Mouse (Mus musculus) intestine, embryonic 14.5 days (tissue): ENCODE data around the gene Zbtb20. TPM values are rescaled to one million over a fixed set of nuclear protein-coding genes. Genes with fewer than 3 reads are reported as not detected.

ENCODE experiments used
- ATAC-seq: fragments of 200-750 bp; cut with Nextera tagmentation; replicated peaks from 2 replicates; pipeline ENCODE4 v1.8.0; 2017; ENCODE audit warnings: low read depth, moderate number of reproducible peaks, moderate TSS enrichment, moderate library complexity; ENCODE audit not compliant: low FRiP score, low TSS enrichment
- DNase-seq: peaks from one replicate; pipeline ENCODE4 v3.0.0-alpha.2; 2018; ENCODE audit warnings: low spot score
- H3K27ac ChIP-seq: fragments of 300-500 bp; sonication (generic); 2 replicates; pipeline ENCODE4 v1.5.1; 2014; ENCODE audit warnings: low read depth, mild to moderate bottlenecking, control low read depth
- H3K27me3 ChIP-seq: fragments of 300-500 bp; sonication (generic); replicated peaks from 2 replicates; pipeline ENCODE4 v1.6.1; 2014; ENCODE audit warnings: low read length, control low read depth; ENCODE audit not compliant: control insufficient read depth, insufficient read depth
- H3K36me3 ChIP-seq: fragments of 300-500 bp; sonication (generic); 2 replicates; pipeline ENCODE4 v1.6.1; 2014; ENCODE audit warnings: low read length, control low read depth; ENCODE audit not compliant: control insufficient read depth, insufficient read depth
- H3K4me1 ChIP-seq: fragments of 300-500 bp; sonication (generic); replicated peaks from 2 replicates; pipeline ENCODE4 v1.6.1; 2014; ENCODE audit warnings: low read length, control low read depth, mixed read lengths; ENCODE audit not compliant: control insufficient read depth, insufficient read depth
- H3K4me2 ChIP-seq: fragments of 300-500 bp; sonication (generic); 2 replicates; pipeline ENCODE4 v1.6.1; 2014; ENCODE audit warnings: low read length
- H3K4me3 ChIP-seq: fragments of 300-500 bp; sonication (generic); 2 replicates; pipeline ENCODE4 v1.5.1; 2014; ENCODE audit warnings: low read depth, low read length, control low read depth, mixed read lengths
- H3K9ac ChIP-seq: fragments of 300-500 bp; sonication (generic); 2 replicates; pipeline ENCODE4 v1.6.1; 2014; ENCODE audit warnings: mild to moderate bottlenecking, low read length
- H3K9me3 ChIP-seq: fragments of 300-500 bp; sonication (generic); 2 replicates; pipeline ENCODE4 v1.6.1; 2016; ENCODE audit warnings: low read length, control low read depth; ENCODE audit not compliant: control insufficient read depth
- WGBS: fragments of 180-500 bp; shearing (Covaris S2); extraction: QIAGEN DNeasy Blood & Tissue Kit; methylation state at CpG from one replicate; pipeline ENCODE4 v1.1.7; 2014; 5-methylcytosine and 5-hydroxymethylcytosine counted together
- polyA plus RNA-seq: library from polyadenylated mRNA; unstranded; fragments of >200 nt; fragmentation: Nextera tagmentation; extraction: Ambion mirVana; gene quantifications from 2 replicates; pipeline ENCODE4 v1.2.1, GENCODE M21; 2014

The Zbtb20 gene
- polyA plus RNA-seq, 1 experiment from 2014 or later = 27.3 TPM

DNA sequence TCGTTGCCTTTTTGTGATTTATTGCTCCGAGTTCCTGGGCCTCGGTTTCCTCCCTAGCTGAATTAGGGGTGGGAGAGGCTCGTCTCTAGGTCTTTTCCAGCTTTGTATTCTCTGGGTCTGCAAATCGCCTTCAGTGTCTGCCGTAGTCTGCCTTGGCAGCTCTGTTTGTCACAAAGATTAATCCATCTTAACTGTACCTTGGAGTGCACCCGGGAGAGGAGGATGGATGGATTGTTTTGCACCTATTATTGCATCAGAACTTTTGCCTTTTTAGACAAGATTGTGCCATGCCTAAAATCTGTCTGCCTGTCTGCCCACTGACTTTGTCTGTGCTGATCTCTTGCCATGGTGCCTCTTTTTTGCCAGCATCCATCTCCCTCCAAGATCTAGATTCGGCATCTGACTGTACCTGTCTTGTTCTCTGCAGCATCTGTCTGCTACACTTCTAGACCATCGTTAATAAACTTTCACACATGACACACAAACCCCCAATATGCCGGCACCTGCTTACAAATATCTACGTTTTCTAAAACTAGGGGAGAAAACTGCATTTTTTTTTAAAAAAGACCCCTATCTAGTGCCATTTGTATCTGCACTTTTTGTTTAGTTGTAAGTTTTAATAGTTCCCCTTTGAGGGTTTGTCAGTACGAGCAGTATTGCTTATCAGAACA is 626.8 kb downstream of the Zbtb20 start:
- H3K4me1 ChIP-seq = peaks cover 9% of the 10 kb centered on the region
- H3K4me3 ChIP-seq = peak overlapping the region; percentile 38; the same call in 1 of the 2 replicates
- no peak overlapping the region for H3K27ac ChIP-seq
- 38% methylated on average over 12 of the region's 12 CpGs for WGBS
- no peaks in the 10 kb centered on the region for H3K36me3 ChIP-seq
- H3K4me2 ChIP-seq = peak overlapping the region; percentile 74
- H3K9ac ChIP-seq = no peak overlapping the region; the same call in 1 of the 2 replicates
- ATAC-seq (no peak), DNase-seq (no peak)
- H3K9me3 ChIP-seq = no peaks in the 10 kb centered on the region
- H3K27me3 ChIP-seq = no peaks in the 10 kb centered on the region

- peak overlapping the region; percentile 38 for H3K4me3 ChIP-seq
- ATAC-seq = no peak
- H3K4me1 ChIP-seq = peaks cover 9% of the 10 kb centered on the region
- H3K9ac ChIP-seq = peak overlapping the region; percentile 34
- WGBS = 8% methylated on average over 13 of the region's 13 CpGs
- H3K36me3 ChIP-seq = no peaks in the 10 kb centered on the region
- no peak for DNase-seq
- H3K27ac ChIP-seq = peak overlapping the region; percentile 27; the same call in 1 of the 2 replicates
- no peaks in the 10 kb centered on the region for H3K27me3 ChIP-seq
- H3K9me3 ChIP-seq = no peaks in the 10 kb centered on the region
- peak overlapping the region; percentile 74 for H3K4me2 ChIP-seq
These were observed 627.4 kb downstream of the Zbtb20 start for GRCm38 (mm10) chr16:43503010-43503635.

DNA sequence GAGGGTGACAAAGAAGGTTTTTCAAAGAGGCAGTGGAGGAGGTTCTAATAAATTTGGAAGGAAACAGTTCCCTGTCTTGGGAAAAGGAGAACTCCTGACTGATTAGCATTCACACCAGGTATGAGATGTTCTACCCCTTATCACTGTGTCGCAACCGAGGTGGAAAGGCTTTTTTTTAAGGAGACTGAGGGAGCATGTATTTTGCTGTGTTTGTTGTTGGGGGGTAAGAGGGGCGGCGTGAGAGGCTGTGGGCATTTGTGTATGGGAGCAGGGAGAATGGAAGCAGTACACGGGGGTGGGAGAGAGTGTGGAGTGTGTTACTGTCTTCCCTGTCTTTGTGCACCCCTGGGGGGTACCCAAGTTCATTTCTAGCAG is 627.9 kb downstream of the Zbtb20 start:
- under 1% methylated on average over 5 of the region's 5 CpGs for WGBS
- Histone ChIP-seq H3K9ac (peak overlapping the region; percentile 34), H3K27me3 (no peaks in the 10 kb centered on the region), H3K9me3 (no peaks in the 10 kb centered on the region), H3K4me3 (peak overlapping the region; percentile 38), H3K4me1 (peaks cover 9% of the 10 kb centered on the region), H3K36me3 (no peaks in the 10 kb centered on the region), H3K27ac (peak overlapping the region; percentile 27; the same call in 1 of the 2 replicates), H3K4me2 (peak overlapping the region; percentile 74)
- ATAC-seq (no peak), DNase-seq (no peak)

- no peaks in the 10 kb centered on the region for H3K9me3 ChIP-seq
- no peaks in the 10 kb centered on the region for H3K27me3 ChIP-seq
- no peak overlapping the region; the same call in 1 of the 2 replicates for H3K9ac ChIP-seq
- no peaks in the 10 kb centered on the region for H3K36me3 ChIP-seq
- DNase-seq (no peak), ATAC-seq (peak; percentile 64; the same call in 1 of the 2 replicates)
- no peak overlapping the region for H3K27ac ChIP-seq
- WGBS = 3% methylated on average over 3 of the region's 3 CpGs
- H3K4me1 ChIP-seq = peaks cover 9% of the 10 kb centered on the region
- peak overlapping the region; percentile 38 for H3K4me3 ChIP-seq
- H3K4me2 ChIP-seq = peak overlapping the region; percentile 74
These were observed 628.5 kb downstream of the Zbtb20 start for GRCm38 (mm10) chr16:43504151-43504550.

DNA sequence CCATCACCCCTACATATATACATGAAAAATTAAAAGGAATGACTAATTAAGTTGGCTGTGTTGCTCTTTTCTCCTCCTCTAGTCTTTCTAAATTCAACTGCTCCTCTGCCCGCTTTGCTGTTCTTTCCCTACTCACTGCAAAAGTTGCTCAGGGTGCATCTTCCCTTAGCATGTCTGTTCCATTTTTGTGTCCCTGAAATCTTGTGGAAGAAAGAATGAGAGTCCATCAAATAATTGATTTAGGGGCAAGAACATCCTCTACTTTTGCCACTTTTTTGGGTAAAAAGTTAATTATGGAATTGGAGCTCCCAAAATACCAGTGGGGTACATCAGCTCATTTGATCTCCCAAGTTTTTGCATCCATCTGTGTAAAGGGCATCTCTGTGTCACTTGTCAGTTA is 628.9 kb downstream of the Zbtb20 start:
- WGBS = 70% methylated on average over 1 of the region's 1 CpGs
- H3K4me2 ChIP-seq = peak overlapping the region; percentile 74; the same call in 1 of the 2 replicates
- H3K27ac ChIP-seq = no peak overlapping the region
- H3K9me3 ChIP-seq = no peaks in the 10 kb centered on the region
- H3K4me3 ChIP-seq = no peak overlapping the region
- H3K36me3 ChIP-seq = no peaks in the 10 kb centered on the region
- H3K9ac ChIP-seq = no peak overlapping the region
- peaks cover 9% of the 10 kb centered on the region for H3K4me1 ChIP-seq
- no peaks in the 10 kb centered on the region for H3K27me3 ChIP-seq
- DNase-seq (no peak), ATAC-seq (no peak)

GRCm38 (mm10) chr16:43505314-43505950 is 629.8 kb downstream of the Zbtb20 start:
- no peak overlapping the region for H3K4me2 ChIP-seq
- no peaks in the 10 kb centered on the region for H3K9me3 ChIP-seq
- H3K9ac ChIP-seq = 0 out of 2 replicates have a peak overlapping the region, but pooled peaks have one; percentile 25
- ATAC-seq = no peak
- no peak for DNase-seq
- no peaks in the 10 kb centered on the region for H3K27me3 ChIP-seq
- WGBS = 59% methylated on average over 9 of the region's 9 CpGs
- peaks cover 9% of the 10 kb centered on the region for H3K4me1 ChIP-seq
- no peaks in the 10 kb centered on the region for H3K36me3 ChIP-seq
- no peak overlapping the region for H3K4me3 ChIP-seq
- H3K27ac ChIP-seq = no peak overlapping the region

DNA sequence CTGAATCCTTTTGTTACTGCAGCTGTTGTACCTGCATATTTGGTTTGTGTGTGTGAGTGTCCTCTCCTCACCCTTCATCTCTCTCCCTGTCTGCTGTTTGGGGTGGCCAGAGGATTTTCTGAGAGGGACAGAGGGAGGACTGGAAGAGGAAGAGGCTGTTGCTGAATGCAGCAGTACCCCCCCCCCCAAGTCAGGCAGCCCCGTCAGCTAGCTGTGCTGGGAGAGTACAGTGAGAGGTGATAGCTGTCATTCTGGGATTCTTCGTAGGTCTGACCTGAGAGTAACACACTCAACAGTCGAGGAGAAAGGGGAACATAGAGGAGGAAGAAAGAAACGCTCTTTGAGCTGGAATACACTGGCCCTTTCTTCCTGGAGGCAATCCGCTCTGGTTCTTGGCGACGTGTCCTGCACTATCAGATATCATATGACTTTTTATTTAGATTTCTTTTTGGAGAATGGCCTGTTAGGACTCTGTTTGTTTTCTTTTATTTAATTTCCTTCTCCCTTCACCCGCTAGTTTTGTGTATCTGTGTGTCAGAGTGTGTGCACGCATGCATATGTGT is 630.6 kb downstream of the Zbtb20 start:
- Histone ChIP-seq H3K4me3 (no peak overlapping the region), H3K27ac (no peak overlapping the region), H3K36me3 (no peaks in the 10 kb centered on the region), H3K4me2 (peak overlapping the region; percentile 30), H3K9ac (peak overlapping the region; percentile 25; the same call in 1 of the 2 replicates), H3K9me3 (no peaks in the 10 kb centered on the region), H3K27me3 (no peaks in the 10 kb centered on the region), H3K4me1 (peaks cover 9% of the 10 kb centered on the region)
- WGBS = 41% methylated on average over 9 of the region's 9 CpGs
- no peak for ATAC-seq
- DNase-seq = no peak

DNA sequence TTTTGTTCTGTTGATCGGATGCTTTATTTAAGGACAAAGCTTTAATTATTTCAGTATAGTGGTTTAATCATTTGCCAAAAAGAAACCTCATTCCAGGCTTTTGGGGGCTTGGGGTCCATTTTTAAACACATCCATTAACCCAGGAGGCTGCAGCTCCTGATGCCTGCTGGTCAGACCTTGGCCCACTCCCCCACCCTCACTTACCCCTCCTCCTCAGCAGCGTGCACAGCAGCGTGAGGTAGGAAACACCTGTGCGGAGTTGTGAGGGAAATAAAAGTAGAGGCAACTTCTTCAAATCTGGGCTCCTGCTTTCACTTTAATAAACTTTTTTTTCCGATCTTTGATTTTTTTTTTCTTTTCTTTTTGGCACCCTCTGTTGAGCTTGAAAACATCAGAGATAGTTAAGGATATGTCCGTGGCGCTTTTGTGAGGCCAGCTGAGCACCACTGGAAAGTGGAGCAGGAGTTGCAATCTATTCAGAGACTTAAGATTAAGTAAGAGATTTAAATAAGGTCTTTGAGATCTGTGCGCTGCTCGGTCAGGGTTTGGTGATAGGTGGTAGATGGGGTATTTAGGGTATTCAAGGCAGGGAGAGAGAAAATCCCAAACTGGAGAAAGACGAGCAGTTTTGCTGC is 631.2 kb downstream of the Zbtb20 start:
- DNase-seq (no peak), ATAC-seq (no peak)
- H3K36me3 ChIP-seq = no peaks in the 10 kb centered on the region
- no peak overlapping the region for H3K4me3 ChIP-seq
- no peak overlapping the region for H3K9ac ChIP-seq
- H3K4me1 ChIP-seq = peaks cover 9% of the 10 kb centered on the region
- WGBS = 48% methylated on average over 10 of the region's 10 CpGs
- no peaks in the 10 kb centered on the region for H3K9me3 ChIP-seq
- H3K4me2 ChIP-seq = peak overlapping the region; percentile 30
- H3K27ac ChIP-seq = no peak overlapping the region
- H3K27me3 ChIP-seq = no peaks in the 10 kb centered on the region
